Mouse (Mus musculus): ENCODE results near the gene Hoxd11. TPM values are rescaled to one million over a fixed set of nuclear protein-coding genes. Genes with fewer than 3 reads are reported as not detected.
A peak's percentile ranks its signal among the peaks of the same experiment; 100 is the strongest.

Hoxd11 gene
- polyA plus RNA-seq, 1 experiment from 2014 or later, result 1.1 TPM

GRCm38 (mm10) chr2:74692808-74693431, 13.6 kb downstream of the Hoxd11 start:
- WGBS, result 3% methylated on average over 20 of the region's 20 CpGs
- no peak overlapping the region for H3K4me2 ChIP-seq (ENCODE audit: low read depth, low read length)
- no peak for ATAC-seq
- peak overlapping the region; percentile 31 for H3K4me3 ChIP-seq (ENCODE audit: low read length)
- H3K27me3 ChIP-seq (replicated peaks; ENCODE audit: control insufficient read depth, insufficient read depth, low read length), result peaks cover 90% of the 10 kb centered on the region
- H3K27ac ChIP-seq (ENCODE audit: low read length), result no peak overlapping the region
- H3K4me1 ChIP-seq (ENCODE audit: control insufficient read depth, insufficient read depth, low read length), result no peaks in the 10 kb centered on the region
- H3K36me3 ChIP-seq (ENCODE audit: control insufficient read depth, insufficient read depth, low read length), result no peaks in the 10 kb centered on the region
- H3K9ac ChIP-seq (ENCODE audit: low read depth, low read length), result peak overlapping the region; percentile 49
- no peaks in the 10 kb centered on the region for H3K9me3 ChIP-seq (ENCODE audit: control insufficient read depth, low read length)

- no peak for ATAC-seq
- Histone ChIP-seq H3K9me3 (ENCODE audit: control insufficient read depth, low read length) (no peaks in the 10 kb centered on the region), H3K9ac (ENCODE audit: low read depth, low read length) (peak overlapping the region; percentile 49), H3K36me3 (ENCODE audit: control insufficient read depth, insufficient read depth, low read length) (no peaks in the 10 kb centered on the region), H3K27me3 (replicated peaks; ENCODE audit: control insufficient read depth, insufficient read depth, low read length) (peaks cover 91% of the 10 kb centered on the region), H3K4me2 (ENCODE audit: low read depth, low read length) (no peak overlapping the region), H3K4me3 (ENCODE audit: low read length) (peak overlapping the region; percentile 31; the same call in 1 of the 2 replicates), H3K4me1 (ENCODE audit: control insufficient read depth, insufficient read depth, low read length) (0 out of 2 replicates have a peak, but pooled peaks cover 3% of the 10 kb centered on the region), H3K27ac (ENCODE audit: low read length) (no peak overlapping the region)
- WGBS, result 13% methylated on average over 4 of the region's 4 CpGs
Measured at GRCm38 (mm10) chr2:74693432-74693827, 14.1 kb downstream of the Hoxd11 start.

DNA sequence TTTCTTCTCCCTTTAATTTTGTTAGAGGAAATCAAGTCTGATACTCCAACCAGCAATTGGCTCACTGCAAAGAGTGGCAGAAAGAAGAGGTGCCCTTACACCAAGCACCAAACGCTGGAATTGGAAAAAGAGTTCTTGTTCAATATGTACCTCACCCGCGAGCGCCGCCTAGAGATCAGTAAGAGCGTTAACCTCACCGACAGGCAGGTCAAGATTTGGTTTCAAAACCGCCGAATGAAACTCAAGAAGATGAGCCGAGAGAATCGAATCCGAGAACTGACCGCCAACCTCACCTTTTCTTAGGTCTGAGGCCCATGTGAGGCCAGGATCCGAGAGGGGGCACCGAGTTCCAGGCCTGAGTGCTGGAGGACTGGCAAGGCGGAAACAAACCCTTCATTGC, 14.7 kb downstream of the Hoxd11 start:
- H3K27ac ChIP-seq (ENCODE audit: low read length), result no peak overlapping the region
- H3K36me3 ChIP-seq (ENCODE audit: control insufficient read depth, insufficient read depth, low read length), result no peaks in the 10 kb centered on the region
- H3K4me1 ChIP-seq (ENCODE audit: control insufficient read depth, insufficient read depth, low read length), result peaks cover 4% of the 10 kb centered on the region; the same call in 1 of the 2 replicates
- H3K4me3 ChIP-seq (ENCODE audit: low read length), result peak overlapping the region; percentile 26
- H3K9ac ChIP-seq (ENCODE audit: low read depth, low read length), result no peak overlapping the region
- H3K9me3 ChIP-seq (ENCODE audit: control insufficient read depth, low read length), result no peaks in the 10 kb centered on the region
- no peak overlapping the region for H3K4me2 ChIP-seq (ENCODE audit: low read depth, low read length)
- no peak for ATAC-seq
- H3K27me3 ChIP-seq (replicated peaks; ENCODE audit: control insufficient read depth, insufficient read depth, low read length), result peaks cover 91% of the 10 kb centered on the region
- 3% methylated on average over 16 of the region's 16 CpGs for WGBS

DNA sequence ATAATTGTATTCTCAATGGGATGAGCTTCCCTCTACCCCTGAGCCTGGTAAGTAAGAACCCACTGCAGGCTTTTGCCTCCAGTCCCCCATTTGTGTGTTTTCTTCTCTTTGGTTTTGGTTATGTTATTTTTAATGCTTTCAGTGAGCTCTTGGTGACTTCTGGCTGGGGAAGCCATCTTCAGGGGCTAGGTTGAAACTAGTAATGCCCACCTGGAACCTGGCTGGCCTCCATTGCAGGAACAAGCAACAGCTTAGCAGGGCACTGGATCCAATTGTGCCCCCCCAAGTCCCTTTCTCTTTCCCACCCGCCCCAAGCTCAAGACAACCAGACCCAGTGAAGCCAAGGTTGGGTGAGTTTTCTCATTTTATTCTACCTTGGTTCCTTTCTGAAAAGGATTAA, 16.0 kb downstream of the Hoxd11 start:
- Histone ChIP-seq H3K36me3 (ENCODE audit: control insufficient read depth, insufficient read depth, low read length) (no peaks in the 10 kb centered on the region), H3K9me3 (ENCODE audit: control insufficient read depth, low read length) (no peaks in the 10 kb centered on the region), H3K4me1 (ENCODE audit: control insufficient read depth, insufficient read depth, low read length) (peaks cover 4% of the 10 kb centered on the region; the same call in 1 of the 2 replicates), H3K9ac (ENCODE audit: low read depth, low read length) (no peak overlapping the region), H3K4me2 (ENCODE audit: low read depth, low read length) (no peak overlapping the region), H3K4me3 (ENCODE audit: low read length) (no peak overlapping the region), H3K27me3 (replicated peaks; ENCODE audit: control insufficient read depth, insufficient read depth, low read length) (peaks cover 93% of the 10 kb centered on the region), H3K27ac (ENCODE audit: low read length) (no peak overlapping the region)
- 13% methylated on average over 1 of the region's 1 CpGs for WGBS
- ATAC-seq, result no peak

GRCm38 (mm10) chr2:74695813-74696430, 16.6 kb downstream of the Hoxd11 start:
- H3K9ac ChIP-seq (ENCODE audit: low read depth, low read length), result no peak overlapping the region
- peaks cover 97% of the 10 kb centered on the region for H3K27me3 ChIP-seq (replicated peaks; ENCODE audit: control insufficient read depth, insufficient read depth, low read length)
- no peak overlapping the region for H3K27ac ChIP-seq (ENCODE audit: low read length)
- no peak for ATAC-seq
- peaks cover 4% of the 10 kb centered on the region; the same call in 1 of the 2 replicates for H3K4me1 ChIP-seq (ENCODE audit: control insufficient read depth, insufficient read depth, low read length)
- 11% methylated on average over 7 of the region's 7 CpGs for WGBS
- H3K9me3 ChIP-seq (ENCODE audit: control insufficient read depth, low read length), result no peaks in the 10 kb centered on the region
- H3K4me2 ChIP-seq (ENCODE audit: low read depth, low read length), result 0 out of 2 replicates have a peak overlapping the region, but pooled peaks have one; percentile 22
- no peaks in the 10 kb centered on the region for H3K36me3 ChIP-seq (ENCODE audit: control insufficient read depth, insufficient read depth, low read length)
- H3K4me3 ChIP-seq (ENCODE audit: low read length), result no peak overlapping the region

GRCm38 (mm10) chr2:74696442-74697335, 17.3 kb downstream of the Hoxd11 start:
- Histone ChIP-seq H3K4me2 (ENCODE audit: low read depth, low read length) (0 out of 2 replicates have a peak overlapping the region, but pooled peaks have one; percentile 16), H3K4me1 (ENCODE audit: control insufficient read depth, insufficient read depth, low read length) (peaks cover 4% of the 10 kb centered on the region; the same call in 1 of the 2 replicates), H3K27ac (ENCODE audit: low read length) (no peak overlapping the region), H3K9me3 (ENCODE audit: control insufficient read depth, low read length) (no peaks in the 10 kb centered on the region), H3K4me3 (ENCODE audit: low read length) (no peak overlapping the region), H3K27me3 (replicated peaks; ENCODE audit: control insufficient read depth, insufficient read depth, low read length) (peaks cover 94% of the 10 kb centered on the region), H3K9ac (ENCODE audit: low read depth, low read length) (peak overlapping the region; percentile 45; the same call in 1 of the 2 replicates), H3K36me3 (ENCODE audit: control insufficient read depth, insufficient read depth, low read length) (no peaks in the 10 kb centered on the region)
- no peak for ATAC-seq
- 5% methylated on average over 34 of the region's 34 CpGs for WGBS

DNA sequence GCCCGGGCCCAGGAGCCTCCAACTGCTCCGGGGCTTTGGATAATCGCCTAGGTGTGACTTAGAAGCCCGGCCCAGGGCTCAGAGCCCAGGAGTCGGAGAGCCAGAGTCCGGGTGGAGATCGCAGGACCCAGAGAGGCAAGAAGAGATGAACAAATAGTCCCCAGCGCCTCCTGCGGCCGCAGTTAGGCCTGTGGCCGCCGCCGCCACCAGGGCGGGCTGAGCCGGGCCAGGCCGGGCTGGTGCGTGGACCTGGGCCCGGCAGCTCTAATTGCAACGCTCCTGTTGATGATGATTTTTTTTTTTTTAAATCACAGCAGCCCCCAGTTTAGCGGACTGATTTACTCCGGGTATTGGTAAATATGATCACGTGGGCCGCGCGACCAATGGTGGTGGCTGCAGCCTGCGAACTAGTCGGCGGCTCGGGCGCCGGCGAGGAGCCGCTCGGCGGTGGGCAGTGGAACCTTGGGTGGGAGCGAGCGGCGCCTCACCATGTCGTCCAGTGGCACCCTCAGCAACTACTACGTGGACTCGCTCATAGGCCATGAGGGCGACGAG, 18.3 kb downstream of the Hoxd11 start, which contains the start of gene Hoxd9:
Gene Hoxd9, plus strand, starts transcription at position 161 of the 555 bp plus-strand sequence.
- peaks cover 4% of the 10 kb centered on the region; the same call in 1 of the 2 replicates for H3K4me1 ChIP-seq (ENCODE audit: control insufficient read depth, insufficient read depth, low read length)
- H3K4me2 ChIP-seq (ENCODE audit: low read depth, low read length), result peak within 1 kb of the TSS; percentile 67
- H3K9me3 ChIP-seq (ENCODE audit: control insufficient read depth, low read length), result no peaks in the 10 kb centered on the region
- peak within 1 kb of the TSS; percentile 62 for H3K9ac ChIP-seq (ENCODE audit: low read depth, low read length)
- peak within 1 kb of the TSS; percentile 48 for H3K4me3 ChIP-seq (ENCODE audit: low read length)
- peaks cover 88% of the 10 kb centered on the region for H3K27me3 ChIP-seq (replicated peaks; ENCODE audit: control insufficient read depth, insufficient read depth, low read length)
- peak within 1 kb of the TSS; percentile 37; the same call in 1 of the 2 replicates for H3K27ac ChIP-seq (ENCODE audit: low read length)
- peak; percentile 62 for ATAC-seq
- H3K36me3 ChIP-seq (ENCODE audit: control insufficient read depth, insufficient read depth, low read length), result no peaks in the 10 kb centered on the region
- WGBS, result under 1% methylated on average over 43 of the region's 43 CpGs

DNA sequence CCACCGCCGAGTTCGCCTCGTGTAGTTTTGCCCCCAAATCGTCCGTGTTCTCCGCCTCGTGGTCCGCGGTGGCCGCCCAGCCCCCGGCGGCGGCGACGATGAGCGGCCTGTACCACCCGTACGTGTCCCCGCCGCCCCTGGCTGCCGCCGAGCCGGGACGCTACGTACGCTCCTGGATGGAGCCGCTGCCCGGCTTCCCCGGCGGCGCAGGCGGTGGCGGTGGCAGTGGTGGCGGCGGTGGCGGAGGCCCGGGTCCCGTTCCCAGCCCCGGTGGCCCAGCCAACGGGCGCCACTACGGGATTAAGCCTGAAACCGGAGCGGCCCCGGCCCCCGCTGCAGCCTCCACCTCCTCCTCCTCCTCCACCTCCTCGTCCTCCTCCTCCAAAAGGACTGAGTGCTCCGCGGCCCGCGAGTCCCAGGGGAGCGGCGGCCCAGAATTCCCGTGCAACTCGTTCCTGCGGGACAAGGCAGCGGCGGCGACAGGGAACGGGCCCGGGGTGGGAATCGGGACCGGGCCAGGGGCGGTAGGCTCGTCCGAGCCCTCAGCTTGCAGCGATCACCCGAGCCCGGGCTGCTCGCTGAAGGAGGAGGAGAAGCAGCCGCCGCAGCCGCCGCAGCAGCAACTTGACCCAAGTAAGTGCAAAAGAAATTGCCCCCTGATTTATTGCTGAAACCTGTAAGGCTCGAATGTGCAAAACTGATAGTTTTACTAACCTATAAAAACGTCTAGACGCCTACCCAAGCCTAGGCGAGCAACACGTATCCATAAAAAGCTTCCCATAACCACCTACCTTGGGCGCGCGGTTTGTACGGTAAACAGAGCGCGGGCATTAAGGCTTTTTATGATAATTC, 19.1 kb downstream of the Hoxd11 start:
- Histone ChIP-seq H3K36me3 (ENCODE audit: control insufficient read depth, insufficient read depth, low read length) (no peaks in the 10 kb centered on the region), H3K4me3 (ENCODE audit: low read length) (peak overlapping the region; percentile 48), H3K9ac (ENCODE audit: low read depth, low read length) (peak overlapping the region; percentile 62), H3K27me3 (replicated peaks; ENCODE audit: control insufficient read depth, insufficient read depth, low read length) (peaks cover 86% of the 10 kb centered on the region), H3K9me3 (ENCODE audit: control insufficient read depth, low read length) (no peaks in the 10 kb centered on the region), H3K4me1 (ENCODE audit: control insufficient read depth, insufficient read depth, low read length) (peaks cover 4% of the 10 kb centered on the region; the same call in 1 of the 2 replicates), H3K4me2 (ENCODE audit: low read depth, low read length) (peak overlapping the region; percentile 67), H3K27ac (ENCODE audit: low read length) (no peak overlapping the region)
- under 1% methylated on average over 78 of the region's 86 CpGs for WGBS
- ATAC-seq, result peak; percentile 49; the same call in 1 of the 2 replicates
